Mouse (Mus musculus): ENCODE measurements at regions not wholly inside any gene's neighbourhood (a gene's known extent, or its start where the extent isn't known, plus 50 kb on each side); places are given as distances from the start of the nearest gene placed in this dataset.

DNA sequence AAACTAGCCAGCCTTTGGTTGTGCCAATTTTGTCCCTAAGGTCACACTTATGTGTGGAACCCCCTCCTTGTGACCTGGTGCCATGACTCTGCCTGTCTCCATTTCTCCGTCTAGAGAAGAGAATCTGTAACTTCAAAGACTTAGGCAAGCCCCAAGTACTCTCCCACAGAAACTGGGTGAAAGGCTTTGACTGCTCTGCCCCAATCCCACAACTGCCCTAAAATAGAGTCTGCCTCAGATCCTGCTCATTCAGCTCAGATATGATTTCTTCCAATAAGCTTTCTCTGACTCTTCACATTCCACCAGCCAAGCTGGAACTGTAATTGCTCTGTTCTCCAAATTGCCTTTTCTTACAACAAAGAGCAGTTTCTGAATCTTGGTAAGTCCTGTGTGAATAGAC, 107.4 kb upstream of the Bcl6 start:
- no peak for DNase-seq (ENCODE audit: low read depth in 1 of 2, low spot score in 2 of 2)

DNA sequence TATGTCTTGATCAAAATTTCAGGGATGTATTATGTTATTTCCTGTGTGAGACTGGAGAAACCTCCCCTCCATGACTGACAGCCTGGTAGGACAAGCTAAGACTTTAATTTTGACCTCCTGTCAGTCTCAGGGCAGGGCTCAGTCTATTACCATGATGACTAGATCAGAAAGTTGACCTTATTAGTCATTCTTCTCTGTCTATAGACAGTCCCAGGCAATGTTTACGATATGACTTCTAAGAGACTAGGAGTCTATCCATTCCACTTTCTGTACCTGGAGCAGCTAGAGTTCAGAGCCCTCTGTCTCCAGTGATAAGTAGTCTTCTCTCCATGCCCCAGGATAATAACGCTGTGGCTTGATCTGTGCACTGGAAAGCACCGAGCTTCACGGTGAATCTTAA, 107.0 kb upstream of the Bcl6 start:
- no peak for DNase-seq (ENCODE audit: low read depth in 1 of 2, low spot score in 2 of 2)

DNA sequence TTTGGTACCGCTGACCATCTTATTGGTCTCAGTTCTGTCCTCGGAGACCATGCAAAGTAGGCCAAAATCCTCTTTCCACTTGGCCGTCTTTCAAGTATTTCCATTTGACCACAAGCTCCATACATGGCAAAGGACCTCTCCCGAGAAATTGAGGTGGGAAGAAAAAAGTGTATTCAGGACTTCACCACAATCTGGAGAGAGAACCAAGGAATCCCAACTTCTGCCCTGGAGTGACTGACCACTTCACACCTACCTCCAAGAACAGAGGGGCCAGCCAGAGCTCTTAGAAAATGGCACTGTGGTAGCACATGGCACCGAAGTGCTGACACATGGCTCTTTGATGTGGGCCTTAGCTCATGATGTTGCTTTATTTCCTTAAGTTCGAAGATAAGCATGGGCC, 105.9 kb upstream of the Bcl6 start:
- no peak for DNase-seq (ENCODE audit: low read depth in 1 of 2, low spot score in 2 of 2)

DNA sequence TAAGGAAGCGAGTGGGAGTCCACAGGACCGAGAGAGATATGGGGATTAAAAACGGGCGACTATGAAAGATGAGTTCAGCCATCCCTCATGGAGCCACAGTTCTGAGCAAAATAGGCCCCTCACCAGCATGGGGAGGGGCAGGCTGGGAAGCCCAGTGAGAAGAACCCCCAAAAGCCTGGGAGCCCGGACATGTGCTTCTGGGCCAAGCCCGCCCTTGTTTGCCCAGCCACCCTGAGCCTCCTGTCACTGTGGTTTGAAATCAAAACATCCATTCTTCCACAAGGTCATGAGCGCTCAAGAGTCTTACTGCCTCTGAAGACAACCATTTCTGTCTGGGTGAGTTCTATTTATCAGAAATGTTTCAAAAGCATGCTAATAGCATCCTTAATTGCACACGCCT, 105.0 kb upstream of the Bcl6 start:
- no peak for DNase-seq (ENCODE audit: low read depth in 1 of 2, low spot score in 2 of 2)

DNA sequence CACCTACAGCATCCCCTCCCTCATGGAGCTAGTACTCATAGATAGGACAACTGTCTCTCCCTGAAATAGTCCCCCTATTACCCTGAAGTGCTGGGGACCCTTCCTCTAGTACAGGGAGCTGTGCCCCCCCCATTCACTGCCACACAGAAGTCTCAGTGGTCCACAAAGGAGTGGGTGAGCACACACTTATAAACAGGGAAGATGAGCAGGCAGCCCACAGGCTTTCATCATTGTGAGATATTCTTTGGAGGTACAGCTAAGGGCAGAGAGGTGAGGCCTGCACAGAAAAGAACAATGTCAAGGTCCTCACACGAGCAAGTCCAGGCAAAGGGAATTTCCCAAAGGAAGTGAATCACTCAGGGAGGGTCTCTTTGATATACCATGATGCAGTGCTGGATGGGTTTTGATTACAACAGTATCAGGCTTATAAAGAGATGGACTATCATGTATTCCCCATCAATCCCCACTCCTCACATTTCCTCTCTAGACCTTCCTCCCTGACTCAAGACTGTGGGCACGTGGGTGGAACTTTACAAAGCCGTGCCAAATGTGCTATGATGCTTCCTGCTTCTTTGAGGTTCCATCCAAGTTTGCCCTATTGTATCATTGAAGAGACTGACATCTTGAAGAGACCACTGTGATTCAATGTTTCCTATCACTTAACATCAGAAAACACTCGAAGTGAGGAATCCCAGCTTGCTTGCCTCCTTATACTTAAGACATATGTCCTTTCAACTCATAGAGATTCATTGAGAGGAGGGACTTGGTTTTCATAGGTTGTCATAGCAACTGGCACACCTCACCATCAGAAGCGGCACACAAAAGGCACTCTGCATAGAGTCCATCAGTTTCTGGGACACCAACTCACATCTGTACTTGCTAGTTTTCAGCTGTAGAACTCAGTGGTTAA, 104.2 kb upstream of the Bcl6 start:
- no peak for DNase-seq (ENCODE audit: low read depth in 1 of 2, low spot score in 2 of 2)

DNA sequence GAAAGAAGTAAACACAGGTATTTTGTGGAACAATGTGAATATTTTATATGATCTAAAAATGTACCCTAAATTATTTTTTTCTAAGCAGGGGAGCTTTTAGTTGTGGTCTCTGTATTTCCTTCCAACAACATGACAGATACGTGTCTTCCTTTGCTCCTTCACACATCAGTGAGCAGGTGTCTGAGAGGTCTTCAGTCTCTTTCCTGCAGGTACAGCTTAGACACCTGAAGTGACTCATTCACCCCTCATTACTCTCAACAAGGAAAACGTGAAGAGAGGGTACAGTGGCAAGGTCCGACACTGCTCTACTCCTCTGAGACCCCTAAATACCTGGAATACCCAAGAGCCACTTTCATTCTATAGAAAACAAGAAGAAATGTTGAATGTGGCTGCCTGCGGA, 103.5 kb upstream of the Bcl6 start:
- no peak for DNase-seq (ENCODE audit: low read depth in 1 of 2, low spot score in 2 of 2)

DNA sequence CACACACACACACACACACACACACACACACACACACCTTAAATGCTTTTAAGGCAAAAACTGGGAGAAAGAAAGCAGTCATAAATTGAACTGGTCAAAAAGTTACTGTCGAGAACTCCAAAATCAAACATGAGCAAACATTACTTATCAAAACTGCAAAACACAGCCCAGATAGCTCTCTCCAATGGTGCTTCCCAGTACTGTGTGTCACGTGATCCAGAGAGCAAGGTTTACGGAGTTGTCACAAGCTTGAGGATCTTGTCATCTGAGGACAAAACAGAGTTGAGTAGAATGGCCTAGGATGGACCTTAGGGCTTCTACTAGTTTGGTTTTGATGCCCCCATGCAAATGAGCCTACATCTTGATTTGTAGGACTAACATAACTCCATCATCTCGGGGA, 102.3 kb upstream of the Bcl6 start:
- no peak for DNase-seq (ENCODE audit: low read depth in 1 of 2, low spot score in 2 of 2)

DNA sequence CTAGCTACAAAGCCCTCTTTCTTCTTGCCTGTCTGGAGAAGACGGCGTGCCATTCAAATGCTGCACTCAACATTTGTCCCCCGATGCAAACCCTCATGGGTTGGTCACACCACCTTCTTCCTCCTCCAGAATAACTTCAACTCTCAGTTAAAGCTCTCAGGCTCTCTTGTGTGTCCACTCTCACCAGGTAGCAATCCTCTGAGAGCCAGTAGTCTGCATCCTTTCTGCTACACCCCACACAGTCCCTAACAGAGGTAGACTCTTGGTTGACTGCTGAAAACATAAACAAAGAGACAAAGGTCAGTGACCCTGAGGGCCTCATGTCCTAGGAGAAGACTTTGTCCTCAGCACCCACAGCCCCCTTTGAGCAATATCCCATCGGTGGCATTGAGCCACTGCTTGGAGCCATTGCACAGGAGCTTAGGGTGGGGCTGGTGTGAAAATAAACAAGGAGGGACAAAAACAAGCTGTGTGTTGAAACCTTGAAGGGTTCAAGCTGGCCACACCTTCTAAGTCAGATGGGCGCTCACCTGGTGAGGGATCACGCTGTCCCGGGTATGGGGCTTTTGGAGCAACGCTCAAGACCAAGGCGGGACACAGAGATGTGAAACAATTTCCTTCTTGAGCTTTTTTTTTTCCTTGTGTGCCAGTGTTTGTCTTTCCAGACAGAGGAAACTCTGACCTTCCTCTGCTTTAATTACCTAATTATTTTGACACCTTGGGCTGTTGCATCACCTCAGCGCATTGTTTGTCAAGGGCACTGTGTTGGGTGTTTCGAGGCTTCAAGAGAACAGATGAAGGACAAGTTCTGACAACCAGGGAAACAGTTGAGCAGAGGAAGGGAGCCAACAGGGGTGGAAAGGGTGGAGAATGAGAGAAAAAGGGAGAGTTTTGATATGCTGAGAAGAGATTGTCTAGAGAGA, 101.4 kb upstream of the Bcl6 start:
- no peak for DNase-seq (ENCODE audit: low read depth in 1 of 2, low spot score in 2 of 2)

DNA sequence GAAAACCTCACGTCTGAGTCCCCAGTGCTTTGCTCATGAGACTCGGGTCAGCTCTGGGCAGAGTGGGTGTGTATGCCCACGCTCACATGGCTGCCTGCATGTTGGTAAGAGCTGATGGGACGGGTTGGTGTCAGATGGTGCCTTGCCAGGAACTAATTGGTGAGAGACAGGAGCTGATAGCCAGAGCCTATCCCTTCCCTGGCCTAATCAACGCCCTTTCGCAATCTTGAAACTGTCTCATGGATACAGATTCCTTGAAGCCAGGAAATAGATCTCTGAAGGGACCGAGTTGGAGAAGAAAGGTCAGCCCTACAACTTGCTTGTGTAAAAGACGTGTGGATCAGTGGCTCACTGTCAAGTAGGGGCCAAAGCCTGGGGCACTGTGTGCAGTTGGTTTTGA, 95.3 kb upstream of the Bcl6 start:
- DNase-seq (ENCODE audit: low read depth in 1 of 2, low spot score in 2 of 2): no peak

DNA sequence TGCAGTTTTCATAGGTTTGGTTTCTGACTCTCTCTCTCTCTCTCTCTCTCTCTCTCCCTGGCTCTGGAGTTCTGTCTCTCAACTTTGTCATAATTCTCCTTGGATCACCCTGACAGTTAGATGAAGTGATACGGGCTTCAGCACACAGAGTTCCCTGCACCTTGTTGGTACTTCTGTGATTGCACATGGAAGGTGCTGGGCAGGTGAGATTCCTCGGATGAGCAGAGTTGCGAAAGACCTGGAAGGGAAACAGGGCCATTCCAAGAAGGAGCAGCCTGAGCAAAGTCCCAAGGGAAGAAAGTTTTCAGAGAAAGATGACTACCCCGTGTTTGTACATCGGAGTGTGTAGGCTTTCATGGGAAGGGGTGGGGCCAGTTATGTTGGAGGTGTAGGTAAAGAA, 91.8 kb upstream of the Bcl6 start:
- DNase-seq (ENCODE audit: low read depth in 1 of 2, low spot score in 2 of 2): no peak

DNA sequence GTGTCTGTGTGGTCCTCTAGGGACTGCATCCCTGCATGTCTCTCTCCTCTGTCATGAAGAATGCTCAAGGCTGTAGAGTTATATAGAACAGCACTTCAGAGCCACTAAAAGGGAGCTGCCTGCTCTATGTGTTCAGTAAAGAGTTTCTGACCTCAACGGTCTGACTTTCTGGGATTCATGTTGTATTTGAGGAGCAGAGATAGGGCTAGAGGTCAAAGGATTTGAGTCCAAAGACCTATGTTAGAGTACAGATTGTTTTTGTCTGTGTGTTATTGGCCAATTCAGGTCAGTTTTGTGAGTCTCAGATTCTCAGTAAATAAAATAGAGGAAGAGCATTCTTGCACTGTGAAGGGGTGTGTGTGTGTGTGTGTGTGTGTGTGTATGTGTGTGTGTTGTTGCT, 90.0 kb upstream of the Bcl6 start:
- no peak for DNase-seq (ENCODE audit: low read depth in 1 of 2, low spot score in 2 of 2)

DNA sequence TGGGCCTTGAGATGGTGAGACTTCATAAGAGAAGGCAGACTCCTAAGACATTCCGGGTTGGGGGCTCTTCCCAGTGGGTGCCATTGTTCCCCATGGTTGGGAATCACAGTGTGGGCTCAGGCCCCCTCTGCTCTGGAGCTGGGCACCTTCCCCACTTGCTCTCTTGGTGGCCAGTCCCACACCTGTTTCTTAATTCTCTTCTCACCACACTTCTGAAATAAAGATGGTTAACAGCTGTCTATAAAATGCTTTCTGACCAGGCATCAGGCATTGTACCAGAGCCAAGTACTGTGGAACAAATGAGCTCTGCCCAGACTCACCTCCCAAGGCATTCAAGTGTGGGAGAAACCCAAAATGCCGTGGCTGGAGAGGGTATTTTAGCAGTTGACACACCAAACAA, 88.8 kb upstream of the Bcl6 start:
- DNase-seq (ENCODE audit: low read depth in 1 of 2, low spot score in 2 of 2): no peak

DNA sequence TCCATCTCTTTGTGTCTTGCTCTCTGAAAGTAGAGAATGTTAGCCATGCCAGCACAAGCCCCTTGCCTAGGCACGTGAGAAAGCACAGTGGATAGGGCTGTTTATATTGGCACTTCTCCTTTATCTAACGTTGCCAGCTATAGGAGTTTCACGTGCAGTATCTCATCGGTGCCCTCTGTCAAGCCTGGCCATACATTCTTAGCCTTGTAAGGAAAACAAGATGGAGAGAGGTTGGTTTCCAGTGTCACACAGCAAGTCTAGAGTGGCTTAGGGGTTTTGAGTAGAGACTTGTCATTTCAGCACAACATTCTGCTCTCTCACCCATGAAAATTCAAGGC, 88.1 kb upstream of the Bcl6 start:
- no peak for DNase-seq (ENCODE audit: low read depth in 1 of 2, low spot score in 2 of 2)

DNA sequence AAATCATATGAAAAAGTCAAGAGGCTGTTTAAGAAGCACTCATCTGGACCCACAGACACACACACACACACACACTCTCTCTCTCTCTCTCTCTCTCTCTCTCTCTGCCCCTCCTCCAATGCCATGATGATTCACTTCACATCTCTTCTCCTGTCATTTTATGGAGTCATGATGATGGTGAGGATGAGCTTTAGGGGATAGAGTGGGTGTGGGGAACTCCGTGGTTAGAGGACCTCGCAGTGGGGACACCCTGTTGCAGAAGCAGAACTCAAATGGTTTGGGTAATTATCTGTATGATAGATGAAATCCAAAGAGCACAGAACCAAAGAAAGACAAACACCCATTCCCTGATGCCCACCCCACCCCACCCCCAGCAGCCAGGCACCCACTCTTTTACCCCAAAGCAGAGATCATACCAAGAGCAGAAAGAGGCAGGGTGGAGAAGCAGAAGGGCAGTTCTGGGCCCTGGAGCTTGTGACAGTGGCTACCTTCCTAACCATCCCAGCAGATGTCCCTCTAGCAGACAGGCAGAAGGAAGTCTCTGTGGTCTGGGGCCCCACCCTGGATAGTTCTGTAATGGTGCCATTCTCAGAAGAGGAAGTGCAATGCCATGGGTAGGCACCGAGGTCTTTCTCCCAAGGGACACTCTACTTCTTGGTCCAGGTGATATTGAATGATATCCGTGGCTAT, 87.6 kb upstream of the Bcl6 start:
- DNase-seq (ENCODE audit: low read depth in 1 of 2, low spot score in 2 of 2): peak; percentile 63 to 71

DNA sequence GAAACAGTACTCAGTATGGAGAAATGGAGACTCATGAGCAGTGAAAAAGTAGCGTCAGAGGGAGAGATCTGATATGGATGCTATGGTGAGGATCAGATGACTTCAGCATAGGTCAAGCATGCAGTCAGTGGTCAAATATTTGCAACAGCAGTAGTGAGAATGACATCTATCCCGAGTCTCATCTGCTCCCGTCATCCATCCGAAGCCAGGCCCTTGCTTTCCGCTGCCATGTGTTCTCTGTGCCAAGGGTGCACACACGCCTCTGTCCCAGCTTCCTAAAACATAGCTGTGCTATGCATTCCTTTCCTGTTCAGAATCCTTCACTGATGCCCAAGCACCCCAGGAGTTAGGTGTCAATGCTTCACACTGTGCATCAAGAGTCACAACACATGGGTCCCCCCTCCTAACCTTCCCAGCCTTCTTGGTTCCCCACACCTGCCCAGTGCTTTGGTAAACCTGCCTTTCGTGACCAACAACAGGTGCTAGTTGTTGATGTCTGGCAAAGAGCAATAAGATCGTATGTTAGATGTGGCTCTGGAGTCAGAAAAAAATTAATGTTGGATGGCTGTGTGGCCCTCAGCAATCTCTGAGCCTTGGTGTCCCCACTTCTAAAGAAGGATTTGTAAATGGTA, 85.1 kb upstream of the Bcl6 start:
- DNase-seq (ENCODE audit: low read depth in 1 of 2, low spot score in 2 of 2): no peak

DNA sequence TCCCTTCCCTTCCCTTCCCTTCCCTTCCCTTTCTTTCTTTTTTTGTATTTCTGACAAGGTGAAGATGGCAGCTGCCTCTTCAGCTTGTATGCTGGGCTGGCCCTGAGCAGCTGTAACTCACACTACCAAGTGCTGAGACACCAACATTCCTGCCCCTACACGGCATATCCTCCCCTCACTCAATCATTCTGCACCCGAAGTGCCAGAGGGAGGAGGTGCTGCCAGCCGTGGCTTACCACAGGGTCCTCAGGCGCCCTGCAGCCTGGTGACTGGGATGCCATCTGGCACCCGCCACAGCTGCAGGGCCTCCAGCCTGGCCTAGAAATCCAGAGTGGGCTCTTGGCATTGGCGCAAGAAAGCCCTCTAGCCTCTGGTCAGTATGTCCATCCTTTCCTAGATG, 84.4 kb upstream of the Bcl6 start:
- DNase-seq (ENCODE audit: low read depth in 1 of 2, low spot score in 2 of 2): no peak

DNA sequence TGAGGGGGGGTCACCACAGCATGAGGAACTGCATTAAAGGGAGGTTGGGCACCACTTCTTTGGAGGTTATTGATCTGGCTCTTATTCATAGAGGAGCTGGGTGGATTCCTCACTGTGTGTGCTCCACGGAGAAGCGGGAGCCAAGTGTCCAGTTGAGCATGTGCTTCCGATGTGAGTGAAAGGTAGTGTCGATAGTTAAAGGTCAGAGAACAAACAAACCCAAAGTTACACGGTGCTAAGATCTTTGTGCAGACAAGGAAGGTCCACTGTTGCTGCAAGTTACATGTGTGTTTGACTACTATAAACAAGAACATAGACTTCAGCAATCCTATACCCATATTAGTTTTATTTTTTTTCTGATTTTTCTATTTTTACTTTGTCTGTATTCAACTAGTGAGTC, 80.8 kb upstream of the Bcl6 start:
- DNase-seq (ENCODE audit: low read depth in 1 of 2, low spot score in 2 of 2): no peak

DNA sequence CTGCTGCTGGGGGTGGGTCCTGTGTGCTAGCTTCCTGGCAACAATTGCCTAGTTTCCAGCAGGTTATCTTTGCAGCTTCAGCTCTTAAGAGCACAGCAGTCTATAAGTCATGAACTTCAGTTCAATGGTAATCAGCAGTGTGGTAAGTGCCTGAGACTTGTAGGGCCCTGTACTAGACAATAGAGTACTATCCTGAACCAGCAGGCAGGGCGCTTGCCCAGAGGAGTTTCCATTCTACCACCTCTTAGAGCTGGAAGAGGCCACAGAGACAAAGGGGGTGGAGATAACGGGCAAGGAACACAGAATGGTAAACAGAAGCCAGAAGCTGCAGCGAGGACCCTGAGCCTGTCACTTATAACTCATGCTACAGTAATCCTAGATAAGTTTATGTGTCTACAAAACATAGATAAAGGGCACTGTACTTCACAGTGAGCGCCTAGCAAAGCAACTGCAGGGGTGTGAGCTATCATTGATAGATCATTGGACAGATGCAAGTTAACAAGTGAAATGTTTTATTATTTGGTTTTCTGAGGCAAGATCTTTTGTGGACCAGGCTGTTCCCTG, 79.7 kb upstream of the Bcl6 start:
- DNase-seq (ENCODE audit: low read depth in 1 of 2, low spot score in 2 of 2): no peak

DNA sequence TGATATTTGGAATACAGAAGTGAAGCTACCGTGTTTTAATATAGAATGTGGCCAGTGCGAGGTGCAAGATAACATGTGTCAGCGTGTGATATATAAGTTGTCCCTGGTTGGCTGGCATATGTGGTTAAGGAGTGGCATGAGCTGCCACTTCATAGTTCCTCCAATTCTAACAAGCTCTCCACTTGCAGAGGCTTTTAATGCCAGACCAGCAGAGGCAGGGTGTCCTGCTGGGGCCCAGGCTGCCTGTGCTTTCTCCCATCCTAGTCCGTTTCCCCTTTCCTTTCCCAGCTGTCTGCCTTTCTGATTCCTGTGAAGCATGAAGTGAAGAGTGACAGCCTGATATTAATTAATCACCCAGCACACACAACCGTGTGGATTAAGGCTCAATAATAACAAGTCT, 73.7 kb upstream of the Bcl6 start:
- no peak for DNase-seq (ENCODE audit: low read depth in 1 of 2, low spot score in 2 of 2)

DNA sequence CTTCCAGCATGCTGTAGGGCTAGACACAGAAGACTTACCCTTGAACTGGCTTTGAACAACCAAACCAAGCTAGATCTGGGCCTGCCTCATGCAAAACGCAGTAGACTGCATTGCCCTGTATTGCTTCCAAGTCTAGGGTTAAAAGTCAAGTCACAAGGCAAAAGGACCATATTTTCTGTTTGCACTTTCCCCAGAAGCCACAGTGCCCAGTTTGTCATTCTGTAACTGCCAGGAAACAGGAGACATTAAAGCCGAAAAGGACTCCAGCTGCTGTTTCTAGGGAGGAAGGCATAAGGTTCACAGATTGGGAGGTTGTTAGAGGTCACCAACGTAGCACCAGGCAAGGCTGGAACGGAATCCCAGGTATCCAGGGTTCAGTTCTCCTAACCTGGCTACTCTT, 72.8 kb upstream of the Bcl6 start:
- DNase-seq (ENCODE audit: low read depth in 1 of 2, low spot score in 2 of 2): no peak

DNA sequence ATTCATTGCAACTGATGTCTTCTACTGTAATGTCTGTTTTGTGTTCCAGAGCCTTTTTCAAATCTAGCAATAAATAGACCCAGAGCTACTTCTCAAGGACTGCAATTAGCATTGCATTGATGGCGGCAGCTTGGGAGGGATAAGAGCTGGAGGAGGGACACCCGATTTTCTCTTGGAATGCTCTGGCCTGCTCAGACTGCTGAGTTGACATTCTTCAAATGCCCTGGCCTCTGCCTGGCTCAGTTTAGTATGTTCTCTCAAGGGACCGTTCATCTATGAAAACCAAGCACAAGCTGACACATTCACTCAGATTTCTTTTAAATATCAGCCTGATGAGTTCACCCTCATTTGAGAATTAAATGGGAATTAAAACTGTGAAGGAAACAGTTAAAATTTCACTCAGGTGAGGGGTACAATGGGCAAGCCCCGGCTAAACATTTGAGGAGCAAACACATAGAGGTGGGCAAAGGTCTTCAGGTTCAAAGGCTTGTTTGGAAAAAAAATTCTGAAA, 70.5 kb upstream of the Bcl6 start:
- no peak for DNase-seq (ENCODE audit: low read depth in 1 of 2, low spot score in 2 of 2)

Data from monocyte, adult 2 months (primary cell).